Mouse (Mus musculus) heart, adult 9 months (tissue): ENCODE results near the gene Arrdc4.

Experiments
- DNase-seq, 2 experiments: peaks; one replicate each; pipeline ENCODE4 v3.0.0; 2022; ENCODE audit warnings: low spot score in 2 of 2

Gene Arrdc4

DNA sequence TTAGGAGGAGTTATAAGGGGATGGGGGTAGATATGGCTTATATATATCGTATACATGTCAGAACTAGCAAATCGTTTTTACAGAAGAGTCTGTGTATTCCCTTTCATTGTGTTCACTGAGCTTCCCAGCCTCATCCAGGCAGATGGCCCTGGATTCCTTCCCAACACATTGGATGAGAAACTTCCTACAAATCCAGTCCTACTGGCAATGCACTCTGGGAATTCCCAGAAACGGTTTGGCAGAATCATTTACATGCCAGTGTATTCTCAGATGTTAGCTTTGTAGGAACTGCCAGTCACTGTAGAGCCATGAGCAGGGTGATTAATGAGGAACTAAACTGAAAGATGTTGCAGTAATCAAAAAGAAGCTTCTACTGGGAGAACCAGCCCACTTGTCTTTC lies 36.6 kb downstream of the Arrdc4 start:
- DNase-seq: peak in 1 of 2 experiments; percentile 6

DNA sequence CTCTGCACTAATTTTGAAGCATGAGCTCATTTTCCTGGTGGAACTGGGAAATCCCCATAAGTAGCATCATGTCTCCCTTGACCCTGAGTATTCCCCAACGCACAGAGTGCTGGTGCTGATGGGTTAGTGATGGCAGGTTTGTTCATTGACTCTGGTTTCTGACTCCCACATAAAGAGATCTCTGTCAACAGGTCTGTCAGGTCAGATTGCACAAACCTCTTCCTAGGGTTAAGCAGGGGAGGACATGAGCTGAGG lies 39.8 kb downstream of the Arrdc4 start:
- DNase-seq: no peak

DNA sequence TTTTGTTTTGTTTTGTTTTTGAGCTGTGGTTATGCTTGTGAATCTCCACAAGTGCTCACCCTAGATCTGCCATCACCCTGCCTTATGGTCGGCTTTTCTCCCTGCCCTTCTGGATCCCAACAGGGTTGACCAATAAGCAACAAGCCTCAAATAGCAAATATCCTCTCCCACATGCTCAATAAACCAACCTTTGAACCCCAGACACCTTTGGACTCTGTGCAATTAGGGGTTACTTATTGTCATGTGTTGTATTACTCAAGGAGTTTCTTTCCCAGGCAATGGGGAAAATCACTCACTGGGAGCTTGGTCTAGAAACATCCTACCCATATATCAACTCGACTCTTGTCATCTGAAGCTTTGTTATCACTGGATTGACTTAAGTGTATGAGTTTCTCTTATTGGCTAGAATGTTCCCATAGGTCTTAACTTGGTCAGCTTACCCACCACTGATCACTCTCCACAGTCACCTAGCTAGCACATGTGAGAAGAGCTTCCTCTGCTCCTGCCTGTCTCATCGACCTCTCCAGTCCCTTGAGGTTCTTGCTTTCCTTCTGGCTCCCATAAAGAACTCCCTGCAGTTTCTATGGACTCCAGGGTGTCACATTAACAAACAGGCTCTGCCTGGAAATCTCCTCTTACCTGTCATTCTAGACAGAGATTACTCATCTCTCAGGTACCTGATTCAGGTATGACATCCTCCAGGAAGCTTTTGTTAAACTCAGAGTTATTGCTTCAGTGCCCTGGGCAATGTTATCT lies 40.3 kb downstream of the Arrdc4 start:
- DNase-seq: no peak

DNA sequence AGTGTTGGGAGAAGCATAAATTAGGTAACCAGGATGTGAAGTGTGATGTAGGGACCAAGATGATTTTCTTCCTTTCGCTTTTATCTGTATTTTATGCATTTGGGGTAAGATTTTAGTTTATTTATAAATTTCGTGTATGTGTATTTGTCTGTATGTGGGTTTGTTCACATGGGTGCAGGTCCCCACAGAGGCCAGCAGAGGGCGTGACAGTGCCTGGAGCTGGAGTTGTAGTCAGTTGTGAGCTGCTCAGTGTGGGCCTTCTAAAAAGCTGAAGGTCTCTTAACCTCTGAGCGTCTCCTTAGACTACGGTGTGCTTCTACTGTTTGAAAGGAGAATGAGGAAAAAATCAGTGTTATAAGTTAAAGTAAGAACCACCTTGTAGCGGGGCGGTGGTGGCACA lies 43.9 kb downstream of the Arrdc4 start:
- DNase-seq: no peak

DNA sequence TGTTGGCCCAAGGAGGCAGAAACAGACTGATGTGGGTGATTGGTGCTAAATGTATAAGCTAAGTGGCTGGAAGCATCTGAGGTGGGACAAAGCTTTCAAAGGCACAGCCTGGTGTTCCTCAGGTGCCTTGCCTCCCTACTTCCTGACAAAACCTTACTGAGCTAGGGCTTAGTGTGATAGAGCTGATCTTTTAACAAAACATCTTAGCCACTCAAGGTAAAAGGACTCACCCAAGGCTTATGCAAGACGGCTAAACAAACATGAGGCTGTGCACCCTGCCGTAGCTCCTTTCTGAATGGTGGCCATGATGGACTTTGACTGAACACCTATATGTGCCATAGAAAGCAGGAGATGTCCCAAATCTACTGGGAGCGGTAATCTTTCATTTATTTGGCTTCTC lies 51.7 kb downstream of the Arrdc4 start:
- no peak for DNase-seq

DNA sequence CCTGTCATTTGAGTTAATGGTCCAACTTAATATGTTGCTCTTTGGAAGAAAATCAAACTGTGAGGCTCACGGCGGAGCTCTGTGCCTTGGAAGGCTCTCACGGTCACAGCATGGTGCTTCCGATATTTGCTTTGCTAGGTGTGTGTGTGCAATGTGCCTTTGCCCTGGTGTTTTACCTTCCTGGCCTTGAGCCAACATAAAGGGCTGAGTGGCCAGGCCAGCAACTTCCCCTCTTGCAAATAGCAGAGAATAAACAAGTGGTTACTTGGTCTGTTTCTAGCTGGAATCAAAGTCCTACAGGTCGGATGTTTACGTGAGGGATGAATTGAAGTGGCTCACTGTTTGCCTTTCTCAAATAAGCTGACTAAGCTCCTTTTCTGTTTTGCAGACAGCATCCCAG lies 52.1 kb downstream of the Arrdc4 start:
- no peak for DNase-seq

DNA sequence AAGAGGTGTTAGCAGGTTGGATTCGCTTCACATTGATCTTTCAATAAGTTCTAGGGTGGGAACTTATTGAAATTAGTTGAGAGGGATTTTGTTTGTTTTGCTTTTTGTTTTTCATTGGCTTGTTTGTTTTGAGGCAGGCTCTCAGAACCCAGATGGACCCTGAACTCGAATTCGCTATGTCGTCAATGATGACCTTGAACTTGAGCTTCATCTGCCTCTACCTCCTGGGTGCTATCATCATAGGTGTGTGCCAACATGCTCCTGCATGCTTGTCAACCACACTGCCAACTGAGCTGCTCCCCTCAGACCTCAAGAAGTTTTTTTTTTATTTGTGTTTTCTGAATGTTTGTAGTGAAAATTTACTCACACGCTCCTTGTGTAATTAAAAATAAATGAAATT lies 52.6 kb downstream of the Arrdc4 start:
- DNase-seq: no peak

DNA sequence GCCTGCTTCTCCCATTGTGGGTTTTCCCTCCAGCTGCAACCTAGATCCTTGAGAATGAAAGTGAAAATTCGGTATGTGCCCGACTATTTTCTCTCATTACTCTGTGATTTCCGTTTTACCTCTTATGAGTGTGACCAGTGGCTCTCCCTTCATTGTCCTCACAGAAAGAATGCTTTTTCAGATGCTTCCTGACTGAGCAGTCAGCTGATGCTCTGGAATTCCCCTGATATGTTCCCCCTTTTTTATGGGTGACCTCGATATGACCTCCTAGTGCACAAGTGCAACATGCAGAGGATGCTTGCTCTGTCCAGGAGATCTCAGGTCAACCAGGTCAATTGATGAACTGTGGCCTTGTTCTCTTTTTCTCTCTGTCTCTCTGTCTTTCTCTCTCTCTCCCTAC lies 56.3 kb downstream of the Arrdc4 start:
- DNase-seq: peak; percentile 39 to 82

DNA sequence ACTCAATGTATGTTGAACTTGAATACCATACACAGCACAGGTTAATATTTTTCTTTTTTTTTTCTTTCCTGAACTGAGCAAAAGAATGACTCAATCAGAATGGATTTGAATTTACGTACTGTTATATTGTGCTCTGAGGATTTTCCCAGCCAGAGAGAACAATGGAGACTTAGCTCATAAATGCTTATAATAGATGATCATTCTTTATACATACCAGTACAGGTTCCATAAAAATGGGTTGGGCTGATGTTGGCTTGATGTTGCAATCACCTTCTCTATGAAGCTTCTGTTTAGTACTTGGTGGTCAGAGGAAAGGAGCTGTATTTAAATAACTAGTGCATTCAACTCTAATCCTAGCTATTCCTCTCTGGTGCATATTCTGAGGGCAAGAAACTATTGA lies 57.6 kb downstream of the Arrdc4 start:
- no peak for DNase-seq

DNA sequence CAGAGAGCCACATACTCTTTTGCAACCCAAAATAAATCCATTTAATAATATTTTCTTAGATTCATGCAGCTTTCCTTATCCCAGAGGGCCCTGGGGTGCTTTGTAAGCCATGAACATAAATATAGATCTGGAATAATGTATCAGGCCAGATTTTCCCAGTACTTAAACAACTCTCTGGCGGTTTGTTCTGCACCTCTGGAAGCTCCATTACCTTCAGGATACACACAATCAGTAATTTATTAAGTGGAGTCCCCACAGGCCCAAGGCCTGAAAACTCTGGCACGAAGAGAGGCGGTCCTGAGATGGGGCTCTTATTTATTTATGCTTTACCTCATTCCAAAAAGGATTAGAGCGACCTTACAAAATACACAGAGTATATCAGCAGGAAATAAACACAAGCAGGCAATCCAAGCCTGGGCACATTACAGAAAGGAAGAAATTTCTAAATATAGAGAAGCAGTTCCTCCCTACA lies 61.9 kb downstream of the Arrdc4 start:
- DNase-seq: no peak
